Mouse (Mus musculus) kidney, postnatal 14 days (tissue): Measurements from ENCODE around the gene Glg1.

Experiments
- DNase-seq: peaks from one replicate; pipeline ENCODE4 v3.0.0; 2022; ENCODE audit warnings: mixed read lengths

The Glg1 gene

DNA sequence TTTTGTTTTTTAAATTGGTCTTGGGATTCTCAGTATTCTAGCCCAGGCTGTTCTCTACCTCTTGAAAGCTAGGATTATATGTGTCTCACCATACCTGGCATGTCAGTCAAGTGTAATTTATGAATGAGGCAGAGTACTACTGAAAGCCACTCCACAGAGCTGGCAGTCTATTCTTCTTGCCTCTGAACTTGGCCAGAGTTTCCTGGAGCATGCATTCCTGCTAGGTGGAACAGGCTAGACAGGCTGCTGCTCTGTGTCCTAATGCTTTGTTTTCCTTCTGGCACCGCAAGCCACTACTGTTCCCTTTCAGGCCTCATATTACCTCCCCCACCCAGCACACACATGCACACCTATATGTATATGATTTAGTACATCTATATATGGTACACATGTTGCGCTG lies 128.3 kb downstream of the Glg1 start:
- DNase-seq: no peak

DNA sequence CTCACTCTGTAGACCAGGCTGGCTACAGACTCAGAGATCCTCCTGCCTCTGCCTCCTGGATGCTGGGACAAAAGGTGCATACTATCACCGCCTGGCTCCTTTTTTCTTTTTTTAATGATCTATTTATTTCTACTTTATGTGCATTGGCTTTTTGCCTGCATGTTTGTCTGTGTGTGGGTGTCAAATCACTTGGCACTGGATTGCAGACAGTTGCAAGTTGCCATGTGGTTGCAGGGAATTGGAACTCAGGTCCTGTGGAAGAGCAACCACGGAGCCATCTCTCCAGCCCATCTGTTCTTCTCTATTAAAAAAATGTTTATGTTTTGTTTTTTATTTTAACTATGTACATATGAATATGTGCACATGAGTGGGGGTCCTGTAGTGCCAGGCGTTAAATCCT lies 139.5 kb downstream of the Glg1 start:
- DNase-seq: no peak

DNA sequence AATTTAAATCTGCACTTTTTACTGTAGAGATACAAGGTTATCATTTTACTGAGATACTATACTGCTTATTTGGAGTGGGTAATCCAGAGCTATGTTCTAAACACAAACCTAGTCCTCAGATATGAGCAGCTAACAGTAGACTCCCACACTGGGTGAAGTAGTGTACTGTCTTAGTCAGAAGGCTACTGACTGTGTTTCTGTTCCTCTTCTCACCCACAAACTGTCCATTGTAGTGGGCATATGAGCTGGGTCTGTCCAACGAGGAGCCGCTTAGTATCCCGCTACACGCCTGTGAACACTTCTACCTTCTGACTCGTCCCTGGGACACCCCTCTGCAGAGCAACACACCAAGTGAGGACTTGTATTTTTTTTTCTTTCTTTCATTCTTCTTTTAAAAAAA lies 144.1 kb downstream of the Glg1 start:
- no peak for DNase-seq
